Mouse (Mus musculus) bone marrow macrophage, adult 2 months (primary cell): Measurements from ENCODE around the gene Aym1.

ENCODE experiments used
- CTCF ChIP-seq: IDR thresholded peaks from 2 replicates; pipeline ENCODE4 v1.5.1; 2012; ENCODE audit warnings: low read depth, mild to moderate bottlenecking, low read length, moderate library complexity
- POLR2A ChIP-seq: IDR thresholded peaks from 2 replicates; pipeline ENCODE4 v1.6.1; 2012; ENCODE audit warnings: mild to moderate bottlenecking, low read depth, low read length, borderline replicate concordance

- TF ChIP-seq CTCF (no peak), POLR2A (no peak)
Observed at GRCm38 (mm10) chr5:113380553-113380952, 23.5 kb downstream of the Aym1 start.
